Mouse (Mus musculus): Measurements from ENCODE around the gene Ankrd23. TPM values are rescaled to one million over a fixed set of nuclear protein-coding genes. Genes with fewer than 3 reads are reported as not detected.

Gene Ankrd23
- polyA plus RNA-seq, 1 experiment from 2014 or later = 12.7 TPM

GRCm38 (mm10) chr1:36550075-36550863 is 13.6 kb upstream of the Ankrd23 start:
- no peak overlapping the region for H3K9ac ChIP-seq

GRCm38 (mm10) chr1:36549491-36549890 is 12.8 kb upstream of the Ankrd23 start:
- peaks cover 27% of the 10 kb centered on the region for H3K4me1 ChIP-seq (replicated peaks)
- WGBS = 68% methylated on average over 18 of the region's 18 CpGs
- peaks cover 54% of the 10 kb centered on the region for H3K36me3 ChIP-seq

More at GRCm38 (mm10) chr1:36550075-36550863, 13.6 kb upstream of the Ankrd23 start:
- ATAC-seq = no peak
- Histone ChIP-seq H3K4me2 (replicated peaks) (no peak overlapping the region), H3K4me3 (replicated peaks) (no peak overlapping the region), H3K27ac (no peak overlapping the region), H3K27me3 (replicated peaks) (no peaks in the 10 kb centered on the region), H3K9me3 (no peaks in the 10 kb centered on the region), H3K36me3 (peaks cover 54% of the 10 kb centered on the region), H3K4me1 (replicated peaks) (peaks cover 35% of the 10 kb centered on the region)
- WGBS = 79% methylated on average over 20 of the region's 20 CpGs

GRCm38 (mm10) chr1:36548771-36549170 is 12.1 kb upstream of the Ankrd23 start:
- Histone ChIP-seq H3K27me3 (replicated peaks) (no peaks in the 10 kb centered on the region), H3K27ac (0 out of 2 replicates have a peak overlapping the region, but pooled peaks have one; percentile 22), H3K36me3 (peaks cover 51% of the 10 kb centered on the region), H3K9ac (no peak overlapping the region), H3K9me3 (no peaks in the 10 kb centered on the region), H3K4me3 (replicated peaks) (no peak overlapping the region), H3K4me1 (replicated peaks) (peaks cover 22% of the 10 kb centered on the region), H3K4me2 (replicated peaks) (no peak overlapping the region)
- no peak for ATAC-seq
- WGBS = 50% methylated on average over 8 of the region's 8 CpGs

More at GRCm38 (mm10) chr1:36549491-36549890, 12.8 kb upstream of the Ankrd23 start:
- Histone ChIP-seq H3K4me3 (replicated peaks) (no peak overlapping the region), H3K27me3 (replicated peaks) (no peaks in the 10 kb centered on the region), H3K9ac (no peak overlapping the region), H3K4me2 (replicated peaks) (no peak overlapping the region), H3K27ac (no peak overlapping the region), H3K9me3 (no peaks in the 10 kb centered on the region)
- no peak for ATAC-seq

GRCm38 (mm10) chr1:36547981-36548598 is 11.4 kb upstream of the Ankrd23 start:
- 37% methylated on average over 9 of the region's 9 CpGs for WGBS
- Histone ChIP-seq H3K36me3 (peaks cover 44% of the 10 kb centered on the region), H3K27ac (peak overlapping the region; percentile 24), H3K4me1 (replicated peaks) (peaks cover 22% of the 10 kb centered on the region), H3K27me3 (replicated peaks) (no peaks in the 10 kb centered on the region), H3K4me3 (replicated peaks) (no peak overlapping the region), H3K4me2 (replicated peaks) (no peak overlapping the region), H3K9me3 (no peaks in the 10 kb centered on the region), H3K9ac (no peak overlapping the region)
- ATAC-seq = no peak

GRCm38 (mm10) chr1:36546888-36547471 is 10.3 kb upstream of the Ankrd23 start, which contains the start of gene Ankrd39:
Gene Ankrd39 (minus strand): TSS chr1:36547445.
- Histone ChIP-seq H3K27ac (peak within 1 kb of the TSS; percentile 75), H3K9me3 (no peaks in the 10 kb centered on the region), H3K36me3 (peaks cover 33% of the 10 kb centered on the region), H3K4me1 (replicated peaks) (peaks cover 22% of the 10 kb centered on the region), H3K9ac (peak within 1 kb of the TSS; percentile 80), H3K4me3 (replicated peaks) (peak within 1 kb of the TSS; percentile 79), H3K27me3 (replicated peaks) (no peaks in the 10 kb centered on the region), H3K4me2 (replicated peaks) (peak within 1 kb of the TSS; percentile 84)
- peak; percentile 99 for ATAC-seq
- WGBS = under 1% methylated on average over 43 of the region's 43 CpGs

- H3K4me3 ChIP-seq (replicated peaks) = peak overlapping the region; percentile 79
- peak overlapping the region; percentile 75; the same call in 1 of the 2 replicates for H3K27ac ChIP-seq
- H3K9ac ChIP-seq = peak overlapping the region; percentile 80
- 68% methylated on average over 19 of the region's 19 CpGs for WGBS
- peak overlapping the region; percentile 84 for H3K4me2 ChIP-seq (replicated peaks)
- no peak for ATAC-seq
- no peaks in the 10 kb centered on the region for H3K9me3 ChIP-seq
- peaks cover 22% of the 10 kb centered on the region for H3K4me1 ChIP-seq (replicated peaks)
- peaks cover 31% of the 10 kb centered on the region for H3K36me3 ChIP-seq
- H3K27me3 ChIP-seq (replicated peaks) = no peaks in the 10 kb centered on the region
These were observed 9.3 kb upstream of the Ankrd23 start for GRCm38 (mm10) chr1:36545845-36546600.

GRCm38 (mm10) chr1:36545382-36545781 is 8.7 kb upstream of the Ankrd23 start:
- ATAC-seq = no peak

GRCm38 (mm10) chr1:36542925-36543324 is 6.2 kb upstream of the Ankrd23 start:
- H3K27me3 ChIP-seq (replicated peaks) = no peaks in the 10 kb centered on the region
- H3K9me3 ChIP-seq = no peaks in the 10 kb centered on the region
- H3K9ac ChIP-seq = no peak overlapping the region
- no peak overlapping the region for H3K4me2 ChIP-seq (replicated peaks)
- no peak for ATAC-seq
- 88% methylated on average over 9 of the region's 9 CpGs for WGBS
- H3K27ac ChIP-seq = no peak overlapping the region
- peaks cover 5% of the 10 kb centered on the region for H3K4me1 ChIP-seq (replicated peaks)
- no peak overlapping the region for H3K4me3 ChIP-seq (replicated peaks)
- peaks cover 20% of the 10 kb centered on the region for H3K36me3 ChIP-seq

More at GRCm38 (mm10) chr1:36545382-36545781, 8.7 kb upstream of the Ankrd23 start:
- H3K4me2 ChIP-seq (replicated peaks) = peak overlapping the region; percentile 84; the same call in 1 of the 2 replicates
- H3K4me3 ChIP-seq (replicated peaks) = no peak overlapping the region
- H3K9me3 ChIP-seq = no peaks in the 10 kb centered on the region
- H3K9ac ChIP-seq = no peak overlapping the region
- peaks cover 26% of the 10 kb centered on the region for H3K36me3 ChIP-seq
- H3K4me1 ChIP-seq (replicated peaks) = peaks cover 22% of the 10 kb centered on the region
- no peak overlapping the region for H3K27ac ChIP-seq
- no peaks in the 10 kb centered on the region for H3K27me3 ChIP-seq (replicated peaks)
- WGBS = 78% methylated on average over 2 of the region's 2 CpGs

- ATAC-seq = no peak
- no peak overlapping the region for H3K27ac ChIP-seq
- H3K4me2 ChIP-seq (replicated peaks) = no peak overlapping the region
- no peaks in the 10 kb centered on the region for H3K9me3 ChIP-seq
- H3K4me1 ChIP-seq (replicated peaks) = no peaks in the 10 kb centered on the region
- no peak overlapping the region for H3K4me3 ChIP-seq (replicated peaks)
- WGBS = 96% methylated on average over 16 of the region's 16 CpGs
- H3K27me3 ChIP-seq (replicated peaks) = no peaks in the 10 kb centered on the region
- no peak overlapping the region for H3K9ac ChIP-seq
- H3K36me3 ChIP-seq = peaks cover 20% of the 10 kb centered on the region
These were observed 5.2 kb upstream of the Ankrd23 start for GRCm38 (mm10) chr1:36541844-36542243.

- no peak for ATAC-seq
- Histone ChIP-seq H3K4me2 (replicated peaks) (no peak overlapping the region), H3K4me3 (replicated peaks) (no peak overlapping the region), H3K27me3 (replicated peaks) (no peaks in the 10 kb centered on the region), H3K9me3 (no peaks in the 10 kb centered on the region), H3K9ac (no peak overlapping the region), H3K4me1 (replicated peaks) (no peaks in the 10 kb centered on the region), H3K27ac (no peak overlapping the region), H3K36me3 (peaks cover 20% of the 10 kb centered on the region)
- 94% methylated on average over 12 of the region's 12 CpGs for WGBS
These were observed 4.1 kb upstream of the Ankrd23 start for GRCm38 (mm10) chr1:36540807-36541206.

- no peak for ATAC-seq
- H3K36me3 ChIP-seq = peaks cover 20% of the 10 kb centered on the region
These were observed 3.4 kb upstream of the Ankrd23 start for GRCm38 (mm10) chr1:36540132-36540531.

More at GRCm38 (mm10) chr1:36540132-36540531, 3.4 kb upstream of the Ankrd23 start:
- Histone ChIP-seq H3K4me1 (replicated peaks) (no peaks in the 10 kb centered on the region), H3K27me3 (replicated peaks) (no peaks in the 10 kb centered on the region), H3K4me3 (replicated peaks) (no peak overlapping the region), H3K9ac (no peak overlapping the region), H3K9me3 (no peaks in the 10 kb centered on the region), H3K27ac (no peak overlapping the region), H3K4me2 (replicated peaks) (no peak overlapping the region)
- 85% methylated on average over 11 of the region's 11 CpGs for WGBS

Measured in intestine, embryonic 15.5 days (tissue).